Mouse (Mus musculus): ENCODE measurements around the gene Nck2. TPM values are rescaled to one million over a fixed set of nuclear protein-coding genes. Genes with fewer than 3 reads are reported as not detected.

Nck2 gene
- 24.6 and 26.7 TPM in 2 replicates for polyA plus RNA-seq (2014; fragmentation: Nextera tagmentation; extraction: Ambion mirVana)

DNA sequence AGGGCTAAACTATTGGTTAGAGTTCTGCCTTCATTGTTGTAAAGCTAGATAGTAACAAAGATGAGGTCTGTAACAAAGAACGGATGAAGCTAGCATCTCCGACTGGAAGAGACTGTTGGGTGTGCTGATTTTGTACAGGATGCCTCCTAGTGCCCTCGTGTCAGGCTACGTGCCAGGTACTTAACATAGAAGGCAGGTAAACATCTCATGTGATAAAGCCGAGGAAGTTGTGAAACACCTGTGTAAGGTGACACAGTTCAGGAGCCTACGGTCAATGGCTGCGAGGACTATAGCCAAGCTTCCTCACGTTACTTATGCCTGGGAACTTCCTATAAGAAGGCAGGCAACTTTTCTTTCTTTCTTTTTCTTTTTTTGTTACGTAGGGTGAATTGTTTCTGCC lies at the start of gene Nck2:
Gene Nck2 (plus strand): TSS at position 49 of the 400 bp plus-strand sequence.
- H3K4me1 ChIP-seq (ENCODE audit: control insufficient read depth, insufficient read depth, low read length): peaks cover 18% of the 10 kb centered on the region

GRCm38 (mm10) chr1:43395040-43395439 lies 49.3 kb upstream of the Nck2 start:
- Histone ChIP-seq H3K4me1 (ENCODE audit: control insufficient read depth, insufficient read depth, low read length) (no peaks in the 10 kb centered on the region), H3K9me3 (replicated peaks; ENCODE audit: control insufficient read depth, low read length) (no peaks in the 10 kb centered on the region)

More for the DNA sequence above, at the start of gene Nck2:
- 19% methylated on average over 9 of the region's 9 CpGs for WGBS (ENCODE audit: insufficient replicate concordance)
- H3K9me3 ChIP-seq (replicated peaks; ENCODE audit: control insufficient read depth, low read length): no peaks in the 10 kb centered on the region
- H3K27me3 ChIP-seq (ENCODE audit: control insufficient read depth, insufficient read depth, low read length): no peaks in the 10 kb centered on the region
- H3K4me2 ChIP-seq: peak within 1 kb of the TSS; percentile 97
- H3K4me3 ChIP-seq (ENCODE audit: low read depth, low read length): peak within 1 kb of the TSS; percentile 84
- ATAC-seq (replicated peaks; ENCODE audit: insufficient number of reproducible peaks, low FRiP score, low TSS enrichment): no peak
- H3K9ac ChIP-seq (ENCODE audit: low read depth, low read length): peak within 1 kb of the TSS; percentile 99
- peak within 1 kb of the TSS; percentile 94 for H3K27ac ChIP-seq (ENCODE audit: low read depth, low read length)
- H3K36me3 ChIP-seq (ENCODE audit: control insufficient read depth, insufficient read depth, low read length): no peaks in the 10 kb centered on the region

GRCm38 (mm10) chr1:43395799-43396198 lies 48.6 kb upstream of the Nck2 start:
- H3K27ac ChIP-seq (ENCODE audit: low read depth, low read length): no peak overlapping the region
- H3K9me3 ChIP-seq (replicated peaks; ENCODE audit: control insufficient read depth, low read length): no peaks in the 10 kb centered on the region
- H3K4me1 ChIP-seq (ENCODE audit: control insufficient read depth, insufficient read depth, low read length): no peaks in the 10 kb centered on the region
- no peak overlapping the region for H3K4me3 ChIP-seq (ENCODE audit: low read depth, low read length)
- no peaks in the 10 kb centered on the region for H3K36me3 ChIP-seq (ENCODE audit: control insufficient read depth, insufficient read depth, low read length)
- 85% methylated on average over 1 of the region's 1 CpGs for WGBS (ENCODE audit: insufficient replicate concordance)
- no peak overlapping the region for H3K9ac ChIP-seq (ENCODE audit: low read depth, low read length)
- no peak overlapping the region for H3K4me2 ChIP-seq
- H3K27me3 ChIP-seq (ENCODE audit: control insufficient read depth, insufficient read depth, low read length): no peaks in the 10 kb centered on the region
- ATAC-seq (replicated peaks; ENCODE audit: insufficient number of reproducible peaks, low FRiP score, low TSS enrichment): no peak

More at GRCm38 (mm10) chr1:43395040-43395439, 49.3 kb upstream of the Nck2 start:
- Histone ChIP-seq H3K27ac (ENCODE audit: low read depth, low read length) (no peak overlapping the region), H3K27me3 (ENCODE audit: control insufficient read depth, insufficient read depth, low read length) (no peaks in the 10 kb centered on the region), H3K36me3 (ENCODE audit: control insufficient read depth, insufficient read depth, low read length) (no peaks in the 10 kb centered on the region), H3K9ac (ENCODE audit: low read depth, low read length) (no peak overlapping the region), H3K4me3 (ENCODE audit: low read depth, low read length) (no peak overlapping the region), H3K4me2 (no peak overlapping the region)
- WGBS (ENCODE audit: insufficient replicate concordance): 84% methylated on average over 2 of the region's 2 CpGs
- ATAC-seq (replicated peaks; ENCODE audit: insufficient number of reproducible peaks, low FRiP score, low TSS enrichment): no peak

- no peak for ATAC-seq (replicated peaks; ENCODE audit: insufficient number of reproducible peaks, low FRiP score, low TSS enrichment)
- Histone ChIP-seq H3K36me3 (ENCODE audit: control insufficient read depth, insufficient read depth, low read length) (no peaks in the 10 kb centered on the region), H3K4me1 (ENCODE audit: control insufficient read depth, insufficient read depth, low read length) (no peaks in the 10 kb centered on the region), H3K27ac (ENCODE audit: low read depth, low read length) (no peak overlapping the region), H3K27me3 (ENCODE audit: control insufficient read depth, insufficient read depth, low read length) (no peaks in the 10 kb centered on the region), H3K4me2 (no peak overlapping the region), H3K4me3 (ENCODE audit: low read depth, low read length) (no peak overlapping the region), H3K9ac (ENCODE audit: low read depth, low read length) (no peak overlapping the region), H3K9me3 (replicated peaks; ENCODE audit: control insufficient read depth, low read length) (no peaks in the 10 kb centered on the region)
- 43% methylated on average over 5 of the region's 5 CpGs for WGBS (ENCODE audit: insufficient replicate concordance)
Observed at GRCm38 (mm10) chr1:43396522-43396921, 47.9 kb upstream of the Nck2 start.

DNA sequence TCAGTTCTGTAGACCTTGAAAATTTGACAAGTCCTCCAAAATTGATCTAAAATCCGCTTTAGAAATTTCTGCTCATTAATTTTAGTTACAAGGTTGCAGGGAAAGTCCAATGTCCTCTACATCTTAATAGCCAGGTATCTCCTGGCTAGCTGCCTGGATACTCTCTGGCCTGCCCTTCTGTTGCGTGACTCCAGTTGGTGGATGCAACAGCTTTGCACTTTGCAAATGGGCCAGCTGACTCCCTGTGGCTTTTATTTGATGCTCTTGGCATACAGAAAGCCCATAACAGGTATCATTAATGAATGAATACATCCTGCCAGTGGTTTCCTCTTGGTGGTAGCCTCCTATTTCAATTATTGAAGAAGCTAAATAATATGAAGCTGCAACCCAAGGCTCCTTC lies 47.3 kb upstream of the Nck2 start:
- Histone ChIP-seq H3K4me3 (ENCODE audit: low read depth, low read length) (no peak overlapping the region), H3K9me3 (replicated peaks; ENCODE audit: control insufficient read depth, low read length) (no peaks in the 10 kb centered on the region), H3K27ac (ENCODE audit: low read depth, low read length) (no peak overlapping the region), H3K9ac (ENCODE audit: low read depth, low read length) (no peak overlapping the region), H3K4me1 (ENCODE audit: control insufficient read depth, insufficient read depth, low read length) (no peaks in the 10 kb centered on the region), H3K27me3 (ENCODE audit: control insufficient read depth, insufficient read depth, low read length) (no peaks in the 10 kb centered on the region), H3K36me3 (ENCODE audit: control insufficient read depth, insufficient read depth, low read length) (no peaks in the 10 kb centered on the region), H3K4me2 (no peak overlapping the region)
- 92% methylated on average over 2 of the region's 2 CpGs for WGBS (ENCODE audit: insufficient replicate concordance)
- ATAC-seq (replicated peaks; ENCODE audit: insufficient number of reproducible peaks, low FRiP score, low TSS enrichment): no peak

DNA sequence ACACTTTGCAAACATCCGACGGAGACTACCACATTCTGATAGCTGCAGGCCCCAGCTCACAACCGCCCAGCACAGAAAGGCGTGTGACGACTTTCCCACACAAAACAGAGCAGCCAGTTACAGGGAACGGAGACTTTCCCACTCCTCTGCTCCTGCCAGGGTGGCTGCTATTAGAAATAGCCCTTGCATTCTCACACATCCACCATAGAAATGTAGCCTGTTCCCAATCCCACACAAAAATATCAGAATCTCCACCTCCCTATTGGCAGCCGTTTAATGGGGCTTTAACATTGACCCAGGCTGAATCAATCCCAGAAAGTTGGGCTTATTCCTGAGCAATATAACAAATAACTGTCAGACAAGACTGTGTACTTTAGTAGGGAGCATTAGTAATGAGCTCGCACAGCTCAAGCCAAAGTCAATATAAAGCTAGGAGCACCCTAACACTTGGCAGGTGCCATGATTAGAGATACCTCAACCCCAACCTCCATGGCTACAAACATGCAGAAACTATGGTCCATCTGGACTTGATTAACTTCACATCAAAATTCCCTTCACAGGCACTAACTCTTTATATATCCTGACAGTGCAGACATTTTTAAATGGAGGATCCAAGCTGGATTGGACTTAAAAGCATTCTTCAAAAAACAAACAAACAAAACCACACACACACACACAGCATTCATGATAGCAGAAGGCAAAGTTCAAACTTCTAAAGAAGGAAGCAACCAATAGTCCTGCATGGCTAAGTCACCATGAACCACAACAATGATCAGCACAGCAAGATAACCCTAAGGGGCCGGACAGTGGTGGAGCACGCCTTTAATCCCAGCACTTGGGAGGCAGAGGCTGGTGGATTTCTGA lies 45.4 kb upstream of the Nck2 start:
- Histone ChIP-seq H3K4me3 (ENCODE audit: low read depth, low read length) (no peak overlapping the region), H3K27me3 (ENCODE audit: control insufficient read depth, insufficient read depth, low read length) (no peaks in the 10 kb centered on the region), H3K9me3 (replicated peaks; ENCODE audit: control insufficient read depth, low read length) (no peaks in the 10 kb centered on the region), H3K36me3 (ENCODE audit: control insufficient read depth, insufficient read depth, low read length) (no peaks in the 10 kb centered on the region), H3K9ac (ENCODE audit: low read depth, low read length) (no peak overlapping the region), H3K4me2 (no peak overlapping the region), H3K4me1 (ENCODE audit: control insufficient read depth, insufficient read depth, low read length) (no peaks in the 10 kb centered on the region), H3K27ac (ENCODE audit: low read depth, low read length) (no peak overlapping the region)
- ATAC-seq (replicated peaks; ENCODE audit: insufficient number of reproducible peaks, low FRiP score, low TSS enrichment): no peak
- 84% methylated on average over 10 of the region's 10 CpGs for WGBS (ENCODE audit: insufficient replicate concordance)

- H3K4me2 ChIP-seq: no peak overlapping the region
- no peak for ATAC-seq (replicated peaks; ENCODE audit: insufficient number of reproducible peaks, low FRiP score, low TSS enrichment)
- WGBS (ENCODE audit: insufficient replicate concordance): 51% methylated on average over 8 of the region's 8 CpGs
Observed at GRCm38 (mm10) chr1:43399602-43400216, 44.7 kb upstream of the Nck2 start.

GRCm38 (mm10) chr1:43400655-43401054 lies 43.7 kb upstream of the Nck2 start:
- WGBS (ENCODE audit: insufficient replicate concordance): 73% methylated on average over 3 of the region's 3 CpGs
- Histone ChIP-seq H3K9me3 (replicated peaks; ENCODE audit: control insufficient read depth, low read length) (no peaks in the 10 kb centered on the region), H3K4me2 (no peak overlapping the region), H3K27me3 (ENCODE audit: control insufficient read depth, insufficient read depth, low read length) (no peaks in the 10 kb centered on the region), H3K27ac (ENCODE audit: low read depth, low read length) (no peak overlapping the region), H3K36me3 (ENCODE audit: control insufficient read depth, insufficient read depth, low read length) (no peaks in the 10 kb centered on the region), H3K4me3 (ENCODE audit: low read depth, low read length) (no peak overlapping the region), H3K9ac (ENCODE audit: low read depth, low read length) (no peak overlapping the region), H3K4me1 (ENCODE audit: control insufficient read depth, insufficient read depth, low read length) (no peaks in the 10 kb centered on the region)
- no peak for ATAC-seq (replicated peaks; ENCODE audit: insufficient number of reproducible peaks, low FRiP score, low TSS enrichment)

More at GRCm38 (mm10) chr1:43399602-43400216, 44.7 kb upstream of the Nck2 start:
- H3K9ac ChIP-seq (ENCODE audit: low read depth, low read length): no peak overlapping the region
- H3K4me3 ChIP-seq (ENCODE audit: low read depth, low read length): no peak overlapping the region
- H3K9me3 ChIP-seq (replicated peaks; ENCODE audit: control insufficient read depth, low read length): no peaks in the 10 kb centered on the region
- H3K4me1 ChIP-seq (ENCODE audit: control insufficient read depth, insufficient read depth, low read length): no peaks in the 10 kb centered on the region
- no peak overlapping the region for H3K27ac ChIP-seq (ENCODE audit: low read depth, low read length)
- no peaks in the 10 kb centered on the region for H3K36me3 ChIP-seq (ENCODE audit: control insufficient read depth, insufficient read depth, low read length)
- no peaks in the 10 kb centered on the region for H3K27me3 ChIP-seq (ENCODE audit: control insufficient read depth, insufficient read depth, low read length)
